ENCODE assay signal across 14 mouse cellular contexts in the genomic region with DNA sequence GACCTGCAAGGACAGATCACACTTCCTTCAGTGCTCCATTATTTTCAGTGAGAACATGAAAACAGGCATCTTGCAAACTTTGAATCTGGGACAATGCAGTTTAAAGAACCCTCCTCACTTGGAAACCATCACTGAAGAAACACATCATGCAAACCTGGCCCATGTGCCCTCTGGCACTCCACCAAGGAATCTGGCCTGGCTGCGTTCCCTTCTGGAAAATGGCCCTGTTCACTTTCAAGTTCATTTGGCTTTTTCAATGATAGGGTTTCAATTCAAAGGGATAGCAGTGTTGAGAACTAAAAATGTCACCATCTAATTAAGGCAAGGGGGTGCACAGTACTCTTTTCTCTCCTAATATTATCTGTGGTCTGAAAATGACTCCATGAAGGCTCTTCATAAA.
DNase-seq lines count a peak whose midpoint lies in the region; ATAC-seq lines count a peak whose summit lies in the region.
"Had no signal": no experiment of that assay in that cellular context is flagged by ENCODE, and none has a peak within 500 bp of the region (broad histone marks: within the 10 kb centered on the region; RNA-seq: fewer than 3 reads in every experiment).

No protein-coding gene starts in this region.

- no peak overlapping the region for H3K27ac ChIP-seq in heart, embryonic 12.5 days (ENCODE audit: poor library complexity, severe bottlenecking)
- H3K27ac ChIP-seq in heart, embryonic 10.5 days: no peak overlapping the region
- H3K27ac ChIP-seq: liver, embryonic 13.5 days; neural tube, embryonic 12.5 days had no signal

- no peak overlapping the region for H3K4me3 ChIP-seq in heart, embryonic 12.5 days
- H3K4me3 ChIP-seq in heart, embryonic 10.5 days: no peak overlapping the region
- H3K4me3 ChIP-seq: liver, embryonic 13.5 days; neural tube, embryonic 12.5 days had no signal

- no peaks in the 10 kb centered on the region for H3K27me3 ChIP-seq in heart, embryonic 12.5 days (replicated peaks)
- H3K27me3 ChIP-seq in heart, embryonic 10.5 days (ENCODE audit: insufficient read depth, poor library complexity, severe bottlenecking): no peaks in the 10 kb centered on the region
- H3K27me3 ChIP-seq: liver, embryonic 13.5 days; neural tube, embryonic 12.5 days had no signal

- no peaks in the 10 kb centered on the region for H3K4me1 ChIP-seq in heart, embryonic 12.5 days (replicated peaks)
- H3K4me1 ChIP-seq in heart, embryonic 10.5 days: no peaks in the 10 kb centered on the region
- H3K4me1 ChIP-seq: liver, embryonic 13.5 days; neural tube, embryonic 12.5 days had no signal

- no peak for ATAC-seq in heart, embryonic 12.5 days (ENCODE audit: insufficient number of reproducible peaks, low FRiP score)

- 81% methylated on average over 1 of the region's 1 CpGs for WGBS in heart, embryonic 12.5 days
- WGBS in heart, embryonic 10.5 days: 90% methylated on average over 1 of the region's 1 CpGs

- H3K9me3 ChIP-seq in heart, embryonic 12.5 days (replicated peaks): no peaks in the 10 kb centered on the region; the same call in 1 of the 2 replicates
- H3K9me3 ChIP-seq in heart, embryonic 10.5 days: no peaks in the 10 kb centered on the region
- H3K9me3 ChIP-seq: G1E; liver, embryonic 13.5 days; neural tube, embryonic 12.5 days had no signal

- H3K4me2 ChIP-seq in heart, embryonic 12.5 days: no peak overlapping the region
- H3K4me2 ChIP-seq: liver, embryonic 13.5 days; neural tube, embryonic 12.5 days had no signal

- no peak overlapping the region for H3K9ac ChIP-seq in heart, embryonic 12.5 days
- H3K9ac ChIP-seq: liver, embryonic 13.5 days; neural tube, embryonic 12.5 days had no signal

- no peaks in the 10 kb centered on the region for H3K36me3 ChIP-seq in heart, embryonic 12.5 days
- H3K36me3 ChIP-seq in heart, embryonic 10.5 days: no peaks in the 10 kb centered on the region
- H3K36me3 ChIP-seq: G1E; liver, embryonic 13.5 days; neural tube, embryonic 12.5 days had no signal

- peak; percentile 11 to 12 for DNase-seq in adrenal gland, postnatal 36 days
- no peak for DNase-seq in adrenal gland, postnatal 14 days
- peak; percentile 19 to 21 for DNase-seq in heart, adult 18-20 months
- peak; percentile 19 for DNase-seq in lung, postnatal 14 days
- no peak for DNase-seq in lung, postnatal 4 days
- DNase-seq in heart, embryonic 10.5 days (ENCODE audit: low spot score): peak; percentile 25
- no peak for DNase-seq in testis, postnatal 14 days (ENCODE audit: low spot score)
- DNase-seq: B cell, adult 2 months; kidney, postnatal 4 days; liver, embryonic 13.5 days; thymus, postnatal 14 days had no signal

Comparison
In these comparisons a context has a peak if more than half of its experiments do, and no peak if none do; other contexts are left out.
1. DNase-seq: peak in adrenal gland, postnatal 36 days (2 of 2), heart, adult 18-20 months (2 of 2), lung, postnatal 14 days (single experiment) and heart, embryonic 10.5 days (single experiment); none in adrenal gland, postnatal 14 days (single experiment), lung, postnatal 4 days (0 of 2) and testis, postnatal 14 days (single experiment).